8 mouse cellular contexts compared by ENCODE assay signal in genomic region chr12:102422065-102422464, GRCm38 (mm10). TPM values are rescaled to one million over a fixed set of nuclear protein-coding genes. Genes with fewer than 3 reads are reported as not detected.
DNase-seq lines count a peak whose midpoint lies in the region; ATAC-seq and TF ChIP-seq lines count a peak whose summit lies in the region.

No protein-coding gene starts in this region.

- no peaks in the 10 kb centered on the region for H3K79me2 ChIP-seq in CH12.LX (replicated peaks; ENCODE audit: control insufficient read depth, extremely low read depth, insufficient read depth, poor library complexity, severe bottlenecking)

- H3K27me3 ChIP-seq in CH12.LX (replicated peaks), result no peaks in the 10 kb centered on the region
- no peaks in the 10 kb centered on the region for H3K27me3 ChIP-seq in heart, embryonic 10.5 days (ENCODE audit: insufficient read depth, poor library complexity, severe bottlenecking)
- H3K27me3 ChIP-seq in stomach, embryonic 16.5 days (ENCODE audit: control insufficient read depth, insufficient read depth, low read length), result no peaks in the 10 kb centered on the region
- H3K27me3 ChIP-seq in thymus, adult 2 months (ENCODE audit: control insufficient read depth, insufficient read depth, low read length), result no peaks in the 10 kb centered on the region

- dilution Hi-C loops in CH12.LX (cut with MboI; ENCODE audit: extremely low pct_ligation_motif_present, extremely low pct_unique_long_range_greater_than_20kb, low sequenced_read_pairs), result no loop called here

- H3K4me2 ChIP-seq in CH12.LX (ENCODE audit: insufficient read depth, low read depth, poor library complexity, severe bottlenecking), result no peak overlapping the region
- no peak overlapping the region for H3K4me2 ChIP-seq in stomach, embryonic 16.5 days (ENCODE audit: low read depth, low read length)

- H3K36me3 ChIP-seq in CH12.LX (replicated peaks in 1 of 2; ENCODE audit: control insufficient read depth in 1 of 2, insufficient read depth in 1 of 2, low read length in 1 of 2), result peaks cover 7 to 49% of the 10 kb centered on the region in 2 experiments
- H3K36me3 ChIP-seq in heart, embryonic 10.5 days, result peaks cover 16% of the 10 kb centered on the region
- H3K36me3 ChIP-seq in stomach, embryonic 16.5 days (ENCODE audit: control insufficient read depth, insufficient read depth, low read length), result no peaks in the 10 kb centered on the region
- H3K36me3 ChIP-seq in thymus, adult 2 months (ENCODE audit: control insufficient read depth, insufficient read depth, low read length), result no peaks in the 10 kb centered on the region

- intact Hi-C loops in left cerebral cortex, postnatal 4 days (cut with DNase I), result no loop called here

- WGBS in heart, embryonic 10.5 days, result 42% methylated on average over 6 of the region's 6 CpGs
- 64% methylated on average over 6 of the region's 6 CpGs for WGBS in stomach, embryonic 16.5 days
- WGBS in thymus, adult 2 months, result 92% methylated on average over 6 of the region's 6 CpGs

- peak; percentile 61; the same call in 1 of the 2 replicates for ATAC-seq in stomach, embryonic 16.5 days (ENCODE audit: insufficient read depth, low FRiP score)

- peaks cover 4 to 35% of the 10 kb centered on the region in 2 experiments; a peak in 3 of 4 replicates for H3K4me1 ChIP-seq in CH12.LX (ENCODE audit: control insufficient read depth in 1 of 2, insufficient read depth in 2 of 2)
- peaks cover 56% of the 10 kb centered on the region for H3K4me1 ChIP-seq in heart, embryonic 10.5 days
- H3K4me1 ChIP-seq in stomach, embryonic 16.5 days (ENCODE audit: control insufficient read depth, insufficient read depth, low read length), result peaks cover 5% of the 10 kb centered on the region; the same call in 1 of the 2 replicates
- peaks cover 5% of the 10 kb centered on the region for H3K4me1 ChIP-seq in thymus, adult 2 months (replicated peaks; ENCODE audit: control insufficient read depth, insufficient read depth, low read length)

- no peak for TF ChIP-seq RAD21 in CH12.LX (IDR thresholded peaks at IDR 0.05; ENCODE audit: low read depth, low read length)

- TF ChIP-seq CTCF in CH12.LX (conservative IDR thresholded peaks at IDR 0.05 in 1 of 2, IDR thresholded peaks at IDR 0.05 in 1 of 2; ENCODE audit: low read depth in 2 of 2, low read length in 2 of 2), result no peak
- TF ChIP-seq CTCF in thymus, adult 2 months (IDR thresholded peaks at IDR 0.05; ENCODE audit: borderline replicate concordance, control insufficient read depth, extremely low read depth, insufficient read depth, low read length, poor library complexity), result no peak

- H3K9me3 ChIP-seq in CH12.LX (replicated peaks; ENCODE audit: low read length), result peaks cover 4% of the 10 kb centered on the region
- no peaks in the 10 kb centered on the region for H3K9me3 ChIP-seq in heart, embryonic 10.5 days
- H3K9me3 ChIP-seq in stomach, embryonic 16.5 days (replicated peaks; ENCODE audit: control insufficient read depth, low read length), result no peaks in the 10 kb centered on the region

- no peak overlapping the region for H3K4me3 ChIP-seq in CH12.LX (replicated peaks in 1 of 3; ENCODE audit: low read depth in 2 of 3, low read length in 2 of 3, poor library complexity in 1 of 3)
- 0 out of 2 replicates have a peak overlapping the region, but pooled peaks have one; percentile 12 for H3K4me3 ChIP-seq in heart, embryonic 10.5 days
- no peak overlapping the region for H3K4me3 ChIP-seq in stomach, embryonic 16.5 days (replicated peaks; ENCODE audit: low read length)
- no peak overlapping the region for H3K4me3 ChIP-seq in thymus, adult 2 months (ENCODE audit: control insufficient read depth, insufficient read depth, low read length)

- TF ChIP-seq EP300 in CH12.LX (IDR thresholded peaks at IDR 0.05; ENCODE audit: low read length), result no peak

- peak; percentile 78 for DNase-seq in adrenal gland, adult 2 months
- DNase-seq in adrenal gland, adult 8-10 months, result no peak
- DNase-seq in CH12.LX (ENCODE audit: extremely low read depth), result no peak
- DNase-seq in heart, embryonic 10.5 days (ENCODE audit: low spot score), result no peak
- DNase-seq in left cerebral cortex, postnatal 4 days, result peak; percentile 44
- DNase-seq in ovary, postnatal 10 days (ENCODE audit: low spot score), result no peak
- no peak for DNase-seq in thymus, adult 2 months

- TF ChIP-seq POLR2A in CH12.LX (IDR thresholded peaks at IDR 0.05; ENCODE audit: low read depth, low read length), result no peak
- TF ChIP-seq POLR2A in thymus, adult 2 months (IDR thresholded peaks at IDR 0.05; ENCODE audit: control insufficient read depth, extremely low read depth, insufficient read depth, low read length, poor library complexity), result no peak

- H3K27ac ChIP-seq in CH12.LX (ENCODE audit: insufficient read depth, low read depth), result no peak overlapping the region
- H3K27ac ChIP-seq in heart, embryonic 10.5 days, result peak overlapping the region; percentile 78
- H3K27ac ChIP-seq in stomach, embryonic 16.5 days (ENCODE audit: low read length), result no peak overlapping the region
- no peak overlapping the region for H3K27ac ChIP-seq in thymus, adult 2 months (ENCODE audit: control insufficient read depth, insufficient read depth, low read length)

- in situ Hi-C loops in CH12.LX (cut with MboI; ENCODE audit: low pct_ligation_motif_present, low pct_unique_long_range_greater_than_20kb, low sequenced_read_pairs), result no loop called here

- H3K9ac ChIP-seq in CH12.LX (ENCODE audit: insufficient read depth, low read depth), result no peak overlapping the region
- H3K9ac ChIP-seq in stomach, embryonic 16.5 days (ENCODE audit: low read length), result no peak overlapping the region

TF ChIP-seq in CH12.LX, 34 proteins besides CTCF, POLR2A, EP300 and RAD21:
- TF ChIP-seq ZMIZ1 (IDR thresholded peaks at IDR 0.05; ENCODE audit: low read depth, low read length) (no peak), MAZ (IDR thresholded peaks at IDR 0.05; ENCODE audit: low read depth, low read length) (no peak), CHD1 (IDR thresholded peaks at IDR 0.05; ENCODE audit: low read depth, low read length) (no peak), TBP (conservative IDR thresholded peaks at IDR 0.05; ENCODE audit: low read depth, low read length) (no peak), JUN (IDR thresholded peaks at IDR 0.05; ENCODE audit: insufficient read depth, low read depth, low read length) (no peak), BHLHE40 (IDR thresholded peaks at IDR 0.05; ENCODE audit: low read depth, low read length) (0 out of 2 replicates have a peak, but pooled peaks have one; percentile 9), SMC3 (IDR thresholded peaks at IDR 0.05; ENCODE audit: low read depth, low read length) (no peak)

RNA-seq across cellular contexts. Expression of gene Lgmn, which starts 17.5 kb away (rescaled TPM):
- 100 to 1,000 TPM; 116 to 129 TPM for total RNA-seq in adrenal gland, adult 2 months (2021)
- 111 and 133 TPM in 2 replicates for polyA plus RNA-seq in adrenal gland, adult 2 months (2012; rRNA removed)
- total RNA-seq in adrenal gland, adult 8-10 months (2022), result 100 to 1,000 TPM; 135 to 148 (median 141) TPM
- 34.6 and 38.5 TPM in 2 replicates for total RNA-seq in CH12.LX (2012; rRNA removed)
- 39.1 and 42.6 TPM in 2 replicates for total RNA-seq in CH12.LX (2014; rRNA removed)
- polyA plus RNA-seq in CH12.LX (2012; ENCODE audit: insufficient read length, low read depth), result 41.0 and 49.9 TPM in 2 replicates
- polyA plus RNA-seq in heart, embryonic 10.5 days (2016; fragmentation: Nextera tagmentation; extraction: Ambion mirVana), result 84.4 and 111 TPM in 2 replicates
- 10 to 100 TPM; 65.7 to 72.1 TPM for total RNA-seq in left cerebral cortex, postnatal 4 days (2021)
- 86.5 and 90.3 TPM in 2 replicates for polyA plus RNA-seq in stomach, embryonic 16.5 days (2015; fragmentation: Nextera tagmentation; extraction: Ambion mirVana)
- polyA plus RNA-seq in thymus, adult 2 months (2012; rRNA removed), result 66.8 and 88.9 TPM in 2 replicates

RNA-seq across cellular contexts. Expression of gene Golga5, which starts 46.9 kb away (rescaled TPM):
- total RNA-seq in adrenal gland, adult 2 months (2021), result 10 to 100 TPM; 38.2 to 43.0 TPM
- polyA plus RNA-seq in adrenal gland, adult 2 months (2012; rRNA removed), result 4.8 and 5.2 TPM in 2 replicates
- total RNA-seq in adrenal gland, adult 8-10 months (2022), result 10 to 100 TPM; 37.1 to 48.4 (median 40.7) TPM
- 29.5 and 30.6 TPM in 2 replicates for total RNA-seq in CH12.LX (2012; rRNA removed)
- 35.5 and 35.9 TPM in 2 replicates for total RNA-seq in CH12.LX (2014; rRNA removed)
- polyA plus RNA-seq in CH12.LX (2012; ENCODE audit: insufficient read length, low read depth), result 35.7 and 36.6 TPM in 2 replicates
- 25.7 and 26.1 TPM in 2 replicates for polyA plus RNA-seq in heart, embryonic 10.5 days (2016; fragmentation: Nextera tagmentation; extraction: Ambion mirVana)
- total RNA-seq in left cerebral cortex, postnatal 4 days (2021), result 10 to 100 TPM; 22.9 to 23.0 TPM
- polyA plus RNA-seq in stomach, embryonic 16.5 days (2015; fragmentation: Nextera tagmentation; extraction: Ambion mirVana), result 35.9 and 37.5 TPM in 2 replicates
- 13.3 and 14.3 TPM in 2 replicates for polyA plus RNA-seq in thymus, adult 2 months (2012; rRNA removed)

Comparison
In these comparisons a context has a peak if more than half of its experiments do, and no peak if none do; other contexts are left out.
1. DNase-seq: peak in adrenal gland, adult 2 months (single experiment) and left cerebral cortex, postnatal 4 days (single experiment); none in adrenal gland, adult 8-10 months (single experiment), CH12.LX (single experiment), heart, embryonic 10.5 days (single experiment), ovary, postnatal 10 days (single experiment) and thymus, adult 2 months (single experiment).